Comparison of ENCODE assay signal across 8 mouse cellular contexts in the genomic region with DNA sequence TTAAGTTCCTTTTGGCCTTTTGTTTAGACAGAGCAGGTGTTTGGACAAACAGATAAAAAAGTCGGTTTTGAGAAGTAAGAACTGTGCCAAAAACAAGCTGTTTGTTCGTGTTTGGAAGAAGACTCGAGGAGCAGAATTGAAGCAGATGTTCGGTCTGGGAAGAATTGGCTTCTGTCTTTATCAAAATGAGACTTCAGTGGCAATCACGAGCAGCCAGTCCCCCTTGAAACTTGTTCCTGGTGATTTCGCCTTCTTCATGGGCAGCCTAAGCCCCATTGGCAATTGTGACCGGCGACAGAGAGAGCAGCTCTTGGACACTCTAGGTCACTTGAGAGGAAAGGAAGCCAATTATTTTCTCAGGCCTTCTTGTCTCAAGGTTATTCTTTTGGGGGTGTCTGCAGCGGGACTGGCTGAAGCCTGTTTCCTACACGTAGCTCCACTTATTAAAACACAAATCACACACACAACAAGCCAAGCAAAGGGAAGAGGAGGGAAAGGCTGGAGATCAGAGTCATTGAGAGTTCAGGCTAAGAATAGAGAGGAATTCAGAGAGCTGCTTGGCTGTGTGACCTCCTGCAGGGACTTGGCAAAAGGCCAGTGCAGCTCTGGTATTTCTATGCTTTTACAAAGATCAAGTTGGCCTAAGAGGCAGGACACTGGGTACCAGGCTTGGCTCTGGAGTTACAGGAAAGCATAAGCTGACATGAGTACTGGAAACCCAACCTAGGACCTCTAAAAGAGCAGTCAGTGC. TPM values are rescaled to one million over a fixed set of nuclear protein-coding genes. Genes with fewer than 3 reads are reported as not detected.
DNase-seq lines count a peak whose midpoint lies in the region; ATAC-seq and TF ChIP-seq lines count a peak whose summit lies in the region.

No protein-coding gene starts in this region.

- TF ChIP-seq CTCF in heart, adult 2 months (IDR thresholded peaks at IDR 0.05) = no peak
- no peak for TF ChIP-seq CTCF in kidney, adult 2 months (conservative IDR thresholded peaks at IDR 0.05; ENCODE audit: insufficient read depth, insufficient read length, low read depth, low read length)

- H3K79me2 ChIP-seq in heart, adult 2 months (replicated peaks; ENCODE audit: control insufficient read depth, insufficient read depth, low read length) = no peaks in the 10 kb centered on the region

- DNase-seq in left cerebral cortex, postnatal 14 days (ENCODE audit: low spot score in 2 of 2) = peak; percentile 47 to 51
- no peak for DNase-seq in left cerebral cortex, adult 18-20 months (ENCODE audit: low spot score in 2 of 2)
- DNase-seq in cerebellum, adult 9-11 months = peak; percentile 40
- peak in 1 of 2 experiments; percentile 69 for DNase-seq in heart, adult 2 months
- peak; percentile 95 for DNase-seq in kidney, adult 2 months
- peak; percentile 74 to 81 for DNase-seq in lung, postnatal 4 days
- DNase-seq in thymus, postnatal 10 days (ENCODE audit: low spot score in 2 of 2) = no peak

- no peaks in the 10 kb centered on the region for H3K27me3 ChIP-seq in heart, adult 2 months (ENCODE audit: control insufficient read depth, insufficient read depth, low read length)
- H3K27me3 ChIP-seq in kidney, adult 2 months (replicated peaks; ENCODE audit: control insufficient read depth, insufficient read depth, low read length) = no peaks in the 10 kb centered on the region

- peak overlapping the region; percentile 65 for H3K27ac ChIP-seq in heart, adult 2 months
- H3K27ac ChIP-seq in kidney, adult 2 months (ENCODE audit: insufficient read depth, low read depth, low read length) = peak overlapping the region; percentile 81

- no peak for TF ChIP-seq POLR2A in heart, adult 2 months (IDR thresholded peaks at IDR 0.05; ENCODE audit: insufficient read depth, low read depth, low read length)
- no peak for TF ChIP-seq POLR2A in kidney, adult 2 months (IDR thresholded peaks at IDR 0.05; ENCODE audit: low read depth, low read length)

- TF ChIP-seq EP300 in heart, adult 2 months (IDR thresholded peaks at IDR 0.05; ENCODE audit: insufficient read depth, low read depth, low read length) = no peak

- peaks cover 16% of the 10 kb centered on the region for H3K4me1 ChIP-seq in heart, adult 2 months (ENCODE audit: control insufficient read depth, insufficient read depth, low read length)
- peaks cover 18% of the 10 kb centered on the region; the same call in 1 of the 2 replicates for H3K4me1 ChIP-seq in kidney, adult 2 months (ENCODE audit: control insufficient read depth, insufficient read depth, low read length)

- no peak overlapping the region; the same call in 1 of the 2 replicates for H3K9ac ChIP-seq in heart, adult 2 months (ENCODE audit: low read depth, low read length)

- intact Hi-C loops in left cerebral cortex, postnatal 14 days (cut with DNase I) = no loop called here
- intact Hi-C loops in heart, adult 2 months (cut with DNase I) = no loop called here

- H3K36me3 ChIP-seq in heart, adult 2 months (ENCODE audit: control insufficient read depth, insufficient read depth, low read length) = peaks cover 4% of the 10 kb centered on the region; the same call in 1 of the 2 replicates
- no peaks in the 10 kb centered on the region for H3K36me3 ChIP-seq in kidney, adult 2 months (ENCODE audit: control insufficient read depth, insufficient read depth, low read length)

- WGBS in heart, adult 2 months = 6% methylated on average over 10 of the region's 10 CpGs
- 34% methylated on average over 10 of the region's 10 CpGs for WGBS in kidney, adult 2 months

- H3K4me3 ChIP-seq in heart, adult 2 months = no peak overlapping the region
- H3K4me3 ChIP-seq in kidney, adult 2 months (ENCODE audit: insufficient read depth, low read depth, low read length) = no peak overlapping the region

- ATAC-seq in frontal cortex, adult (ENCODE audit: low TSS enrichment) = no peak

RNA-seq across cellular contexts. Expression of gene Upb1, which starts 50.3 kb away (rescaled TPM):
- under 1 TPM; 0.55 to 0.66 TPM for total RNA-seq in left cerebral cortex, postnatal 14 days (2021)
- total RNA-seq in left cerebral cortex, adult 18-20 months (2021) = under 1 TPM; 0.37 to 0.63 TPM
- total RNA-seq in heart, adult 2 months (2021) = under 1 TPM; 0.70 to 0.89 TPM
- polyA plus RNA-seq in heart, adult 2 months (2012; rRNA removed) = 0.35 and 0.70 TPM in 2 replicates
- 58.4 and 58.5 TPM in 2 replicates for polyA plus RNA-seq in kidney, adult 2 months (2012; rRNA removed)

Comparison
In these comparisons a context has a peak if more than half of its experiments do, and no peak if none do; other contexts are left out.
1. DNase-seq: peak in left cerebral cortex, postnatal 14 days (2 of 2), cerebellum, adult 9-11 months (single experiment), kidney, adult 2 months (single experiment) and lung, postnatal 4 days (2 of 2); none in left cerebral cortex, adult 18-20 months (0 of 2) and thymus, postnatal 10 days (0 of 2).